23 mouse cellular contexts compared by ENCODE assay signal in the genomic region with DNA sequence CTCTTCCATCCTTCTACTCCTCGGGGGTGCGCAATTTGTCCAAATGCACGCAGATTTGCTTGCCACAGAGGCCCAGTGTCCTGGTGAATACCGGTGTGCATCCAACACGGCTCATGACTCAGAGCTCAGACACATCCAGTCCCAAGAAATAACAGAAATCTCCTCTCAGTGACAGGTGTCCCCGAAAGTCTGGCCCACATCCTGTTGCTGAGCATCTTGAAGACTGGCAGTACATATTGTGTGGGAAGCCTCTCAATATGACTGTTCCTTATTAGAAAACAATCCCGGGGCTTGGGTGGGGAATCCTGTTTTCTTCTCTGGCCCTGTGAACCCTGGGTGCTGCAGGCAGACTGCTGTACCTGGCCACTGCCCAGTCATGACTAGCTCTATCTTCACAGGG. TPM values are rescaled to one million over a fixed set of nuclear protein-coding genes. Genes with fewer than 3 reads are reported as not detected.
DNase-seq lines count a peak whose midpoint lies in the region.
"Had no signal": no experiment of that assay in that cellular context is flagged by ENCODE, and none has a peak within 500 bp of the region (broad histone marks: within the 10 kb centered on the region; RNA-seq: fewer than 3 reads in every experiment).

No protein-coding gene starts in this region.

- peak; percentile 40 to 50 for DNase-seq in layer of hippocampus, adult 8-10 months (ENCODE audit: low spot score in 2 of 2)
- DNase-seq in layer of hippocampus, postnatal 25 days (ENCODE audit: extremely low spot score in 1 of 2, low spot score in 1 of 2) = no peak
- peak; percentile 26 for DNase-seq in T-cell, adult 2 months (ENCODE audit: low spot score)
- peak; percentile 48 for DNase-seq in layer of hippocampus, adult 9-11 months
- no peak for DNase-seq in right cerebral cortex, adult 18-20 months
- no peak for DNase-seq in heart, postnatal 36 days
- no peak for DNase-seq in heart, postnatal 4 days
- DNase-seq: adrenal gland, adult 2 months; cerebellum, adult 8-10 months; cerebellum, postnatal 36 days; embryo, embryonic 11 days; gastrocnemius, postnatal 25 days; heart, adult 11 months; kidney, adult 18-20 months; kidney, postnatal 4 days; left cerebral cortex, postnatal 4 days; liver, postnatal 0 days; lung, postnatal 36 days; spleen, adult 18-20 months; thymus, postnatal 25 days had no signal

- intact Hi-C loops in heart, postnatal 36 days (cut with DNase I) = no loop called here

RNA-seq across cellular contexts. Expression of a gene that starts 24.9 kb away (rescaled TPM):
- total RNA-seq in layer of hippocampus, adult 8-10 months (2022) = 10 to 100 TPM; 79.3 to 96.1 (median 86.9) TPM
- total RNA-seq in layer of hippocampus, postnatal 25 days (2021) = 10 to 100 TPM; 68.2 to 69.4 TPM
- 100 to 1,000 TPM; 137 to 138 TPM for total RNA-seq in heart, postnatal 36 days (2021)
- total RNA-seq in heart, postnatal 4 days (2021) = 100 to 1,000 TPM; 113 to 119 TPM

RNA-seq across cellular contexts. Expression of a gene that starts 26.6 kb away (rescaled TPM):
- 10 to 100 TPM in 2 of 4 experiments, 1 to 10 TPM in 2; 3.8 to 36.2 (median 15.3) TPM for total RNA-seq in layer of hippocampus, adult 8-10 months (2022)
- 1 to 10 TPM; 3.4 to 4.1 TPM for total RNA-seq in layer of hippocampus, postnatal 25 days (2021)
- 1 to 10 TPM; 7.1 to 9.2 TPM for total RNA-seq in heart, postnatal 36 days (2021)
- 1 to 10 TPM; 2.0 to 2.5 TPM for total RNA-seq in heart, postnatal 4 days (2021)

RNA-seq across cellular contexts. Expression of a gene that starts 41.0 kb away (rescaled TPM):
- total RNA-seq in layer of hippocampus, adult 8-10 months (2022) = 10 to 100 TPM; 30.5 to 39.0 (median 31.9) TPM
- total RNA-seq in layer of hippocampus, postnatal 25 days (2021) = 10 to 100 TPM; 32.8 to 33.1 TPM
- 10 to 100 TPM in 1 of 2 experiments, 1 to 10 TPM in 1; 9.8 to 10.5 TPM for total RNA-seq in heart, postnatal 36 days (2021)
- 10 to 100 TPM; 12.6 to 13.2 TPM for total RNA-seq in heart, postnatal 4 days (2021)

RNA-seq across cellular contexts. Expression of a gene that starts 49.3 kb away (rescaled TPM):
- 100 to 1,000 TPM; 144 to 152 (median 147) TPM for total RNA-seq in layer of hippocampus, adult 8-10 months (2022)
- total RNA-seq in layer of hippocampus, postnatal 25 days (2021) = 100 to 1,000 TPM; 116 to 128 TPM
- total RNA-seq in heart, postnatal 36 days (2021) = 10 to 100 TPM; 52.9 to 58.9 TPM
- total RNA-seq in heart, postnatal 4 days (2021) = 10 to 100 TPM; 90.9 to 97.9 TPM

RNA-seq across cellular contexts. Expression of a gene that starts 49.4 kb away (rescaled TPM):
- 10 to 100 TPM in 3 of 4 experiments, 1 to 10 TPM in 1; 7.6 to 33.3 (median 12.1) TPM for total RNA-seq in layer of hippocampus, adult 8-10 months (2022)
- 10 to 100 TPM; 29.0 to 29.8 TPM for total RNA-seq in layer of hippocampus, postnatal 25 days (2021)
- 10 to 100 TPM; 10.6 to 17.6 TPM for total RNA-seq in heart, postnatal 36 days (2021)
- total RNA-seq in heart, postnatal 4 days (2021) = 10 to 100 TPM; 15.9 to 20.8 TPM
- total RNA-seq: G1E; megakaryocyte, adult 5-6 weeks; neutrophil, adult 5-6 weeks had no signal

Comparison
In these comparisons a context has a peak if more than half of its experiments do, and no peak if none do; other contexts are left out.
1. DNase-seq: peak in layer of hippocampus, adult 8-10 months (2 of 2), T-cell, adult 2 months (single experiment) and layer of hippocampus, adult 9-11 months (single experiment); none in layer of hippocampus, postnatal 25 days (0 of 2), right cerebral cortex, adult 18-20 months (single experiment), heart, postnatal 36 days (0 of 2) and heart, postnatal 4 days (single experiment).